Mouse (Mus musculus): ENCODE measurements around the gene Gm21028.
A peak's percentile ranks its signal among the peaks of the same experiment; 100 is the strongest.
"Not testable (repeated sequence)": the region's sequence is repeated elsewhere in the genome, so short reads cannot be mapped to it uniquely, and the experiment has no call there.

Gm21028 gene

DNA sequence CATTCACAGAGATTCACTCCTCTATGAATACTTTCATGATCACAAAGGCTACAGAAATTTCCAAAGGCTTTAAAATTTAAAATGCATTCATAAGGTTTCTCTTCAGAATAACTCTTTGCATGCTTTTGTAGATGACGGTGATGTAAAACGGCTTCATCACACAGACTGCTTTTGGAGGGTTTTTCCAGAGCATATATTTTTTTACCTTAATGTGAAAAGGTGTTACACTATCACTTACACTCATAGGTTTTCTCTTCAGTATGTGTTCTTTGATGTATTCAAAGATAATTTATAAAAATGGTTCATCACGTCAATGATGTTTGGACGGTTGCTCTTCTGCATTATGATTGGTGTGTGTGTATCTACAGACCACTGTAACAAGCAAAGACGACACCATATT is at the start of gene Gm21028:
Gene Gm21028, minus strand, starts transcription at position 101 of the 400 bp plus-strand sequence.
- no peak for DNase-seq

DNA sequence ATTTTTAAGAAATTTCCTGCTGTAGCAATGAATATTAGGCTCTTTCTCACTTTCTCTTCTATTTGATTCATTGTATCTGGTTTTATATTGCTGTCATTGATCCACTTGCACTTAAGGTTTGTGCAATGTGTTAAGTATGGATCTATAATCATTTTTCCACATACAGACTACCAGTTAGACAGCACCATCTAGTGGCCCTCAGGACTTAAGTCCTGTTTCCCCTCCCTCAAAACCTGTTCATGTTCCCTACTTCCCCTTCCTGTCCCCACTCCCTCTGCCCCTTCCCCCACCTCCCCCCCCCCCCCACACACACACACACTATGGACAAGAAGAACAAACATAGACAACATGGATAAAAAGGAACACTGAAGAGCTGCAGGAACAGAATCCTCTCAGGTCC is 17.3 kb upstream of the Gm21028 start:
- not testable (repeated sequence) for DNase-seq

- DNase-seq = peak; percentile 67
Measured at GRCm38 (mm10) chr7:42592413-42592812, 14.0 kb upstream of the Gm21028 start, which contains the start of gene Zfp977. Gene Zfp977 (minus strand): TSS chr7:42592547.

GRCm38 (mm10) chr7:42591311-42591710 is 12.9 kb upstream of the Gm21028 start:
- peak; percentile 52 for DNase-seq

DNA sequence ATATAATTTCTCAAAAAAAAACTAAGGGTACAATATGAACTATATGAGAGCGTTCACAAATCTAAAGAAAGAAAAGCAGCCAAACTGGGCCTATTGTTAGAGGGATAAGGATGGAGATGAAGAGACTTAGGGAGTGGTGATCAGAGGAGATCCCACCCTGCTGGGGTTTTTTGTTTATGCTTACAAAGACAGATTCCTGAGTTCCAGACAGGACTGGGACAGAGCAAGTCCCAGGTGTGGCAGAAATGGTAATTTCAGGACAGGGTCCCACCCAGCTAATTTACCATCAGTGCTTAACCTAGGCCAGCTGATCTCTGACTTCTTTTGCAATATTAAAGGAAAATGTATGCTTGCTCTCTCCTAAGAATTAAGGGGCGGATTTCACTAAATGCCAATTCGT is 26.6 kb downstream of the Gm21028 start:
- DNase-seq = no peak
